Mouse (Mus musculus): ENCODE data around the gene Itga11.

Gene Itga11

DNA sequence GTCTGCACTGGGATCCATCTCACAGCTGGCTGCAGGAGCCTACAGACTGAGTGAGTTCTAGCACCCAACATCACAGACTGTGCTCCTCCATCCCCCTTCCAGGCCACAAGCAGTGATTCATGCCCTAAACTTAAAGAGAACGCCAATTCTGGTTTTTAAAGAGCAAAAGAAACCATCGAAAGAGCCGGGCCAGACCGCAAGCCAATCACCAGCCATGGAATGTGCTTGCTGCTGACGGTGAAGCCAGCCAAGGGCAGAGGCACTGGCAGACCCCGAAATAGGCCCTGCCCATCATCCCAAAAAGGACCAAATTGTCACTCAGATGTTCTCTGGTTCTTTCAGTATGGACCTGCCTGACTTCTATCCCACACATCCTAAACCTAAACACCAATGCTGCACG is 6.7 kb downstream of the Itga11 start:
- no peak for DNase-seq (ENCODE audit: low spot score in 2 of 2)

DNA sequence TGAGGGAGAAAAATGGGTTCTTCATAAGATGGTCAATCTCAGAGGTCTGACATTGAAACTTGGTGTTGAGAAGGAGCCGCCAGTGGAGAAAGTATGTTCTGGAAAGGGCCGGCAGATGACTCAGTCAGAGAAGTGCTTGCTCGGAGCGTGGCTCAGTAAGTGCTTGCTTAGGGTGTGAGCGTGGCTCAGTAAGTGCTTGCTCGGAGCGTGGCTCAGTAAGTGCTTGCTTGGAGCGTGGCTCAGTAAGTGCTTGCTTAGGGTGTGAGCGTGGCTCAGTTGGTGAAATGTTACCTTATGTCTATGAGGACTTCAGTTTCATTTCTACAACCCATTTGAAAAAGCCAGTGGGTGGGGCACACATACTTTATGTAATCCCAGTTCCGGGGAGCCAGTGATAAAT is 12.1 kb downstream of the Itga11 start:
- DNase-seq (ENCODE audit: low spot score in 2 of 2) = no peak

DNA sequence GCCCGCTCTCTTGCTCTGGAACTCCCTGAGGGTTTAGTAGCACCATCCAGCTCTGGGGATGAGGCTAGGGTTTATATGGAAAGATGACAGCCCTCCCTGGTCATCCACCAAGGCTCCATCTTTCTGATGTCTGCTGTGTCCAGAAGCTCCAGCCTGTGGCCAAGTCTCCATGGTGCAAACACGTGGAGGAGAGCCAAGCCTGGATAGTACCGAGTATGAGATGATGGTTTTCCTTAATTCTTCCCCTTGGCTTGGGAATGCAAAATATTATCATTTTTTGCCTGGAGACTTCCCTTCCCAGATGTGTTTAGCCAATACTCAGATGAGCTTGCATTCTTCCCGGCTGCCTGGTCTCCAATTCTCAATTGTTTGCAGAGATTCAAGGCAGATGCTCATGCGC is 16.4 kb downstream of the Itga11 start:
- no peak for DNase-seq (ENCODE audit: low spot score in 2 of 2)

DNA sequence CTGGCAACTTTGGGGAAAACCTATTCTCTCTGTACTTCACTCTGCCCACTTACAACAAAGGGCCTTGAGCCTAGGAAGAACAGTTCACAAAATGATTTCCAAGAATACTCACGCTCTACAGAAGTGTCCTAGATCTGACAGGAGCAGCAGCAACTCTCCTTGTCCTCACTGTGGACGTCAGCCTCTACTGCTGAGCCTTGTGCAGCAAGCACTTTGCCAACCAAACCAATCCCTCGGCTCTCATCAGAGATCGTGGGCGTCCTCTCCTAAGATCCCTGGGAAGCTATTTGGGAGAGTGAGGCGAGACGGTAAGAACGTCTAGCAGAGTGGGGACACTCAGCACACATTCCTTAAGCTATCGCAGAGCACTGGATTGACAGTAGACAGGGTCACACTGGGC is 17.6 kb downstream of the Itga11 start:
- DNase-seq (ENCODE audit: low spot score in 2 of 2) = no peak

DNA sequence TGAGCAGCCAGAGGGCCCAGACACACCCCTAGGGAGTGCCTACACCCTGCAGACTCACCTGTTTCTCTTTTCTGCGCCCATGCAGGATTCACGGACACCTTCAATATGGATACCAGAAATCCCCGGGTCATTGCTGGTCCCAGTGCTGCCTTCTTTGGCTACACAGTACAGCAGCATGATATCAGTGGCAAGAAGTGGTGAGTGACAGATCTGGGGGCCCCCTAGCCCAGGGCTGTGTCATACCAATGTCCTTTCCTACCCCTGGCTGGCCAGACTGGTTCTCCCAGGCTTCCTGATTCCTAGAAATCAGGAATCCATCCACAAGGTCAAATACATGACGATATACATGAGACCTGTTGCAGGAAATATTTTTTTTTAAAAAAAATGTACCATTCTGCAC is 19.2 kb downstream of the Itga11 start:
- no peak for DNase-seq (ENCODE audit: low spot score in 2 of 2)

DNA sequence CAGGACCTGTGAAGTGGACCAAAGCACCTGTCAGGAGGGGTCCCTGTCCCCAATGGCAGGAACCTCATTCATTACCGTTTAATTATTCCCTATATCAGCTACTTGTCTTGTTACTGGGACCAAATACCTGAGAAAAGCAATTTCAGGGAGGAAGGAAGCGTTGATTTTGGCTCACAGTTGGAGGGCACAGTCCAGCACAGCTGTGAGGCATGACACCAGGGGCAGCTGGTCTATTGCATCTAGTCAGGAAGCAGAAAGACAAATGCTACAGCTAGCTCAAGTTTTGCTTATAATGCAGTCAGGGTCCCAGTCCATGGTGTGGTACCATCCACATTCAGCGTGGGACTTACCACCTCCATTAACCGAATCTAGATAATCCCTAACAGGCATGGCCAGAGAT is 29.6 kb downstream of the Itga11 start:
- DNase-seq (ENCODE audit: low spot score in 2 of 2) = no peak

DNA sequence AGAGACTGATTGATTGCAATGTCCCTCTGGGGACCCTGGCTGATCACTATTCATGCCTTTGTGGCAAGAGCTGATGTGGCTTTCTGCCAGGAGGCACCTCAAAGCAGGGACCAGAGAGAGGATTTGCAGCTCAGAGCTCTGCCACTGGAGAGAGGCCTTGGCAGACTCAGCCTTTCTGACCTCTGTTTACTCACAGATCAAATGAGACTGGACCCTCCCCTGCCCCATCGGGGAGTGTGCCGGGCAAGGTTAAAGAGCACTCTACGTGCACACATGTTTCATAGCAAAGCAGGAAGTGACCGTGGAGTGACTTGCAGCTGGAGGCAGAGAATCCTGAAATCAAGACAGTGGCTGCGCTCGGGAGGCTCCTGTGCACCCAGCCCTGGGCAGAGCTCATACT is 30.2 kb downstream of the Itga11 start:
- DNase-seq (ENCODE audit: low spot score in 2 of 2) = no peak

DNA sequence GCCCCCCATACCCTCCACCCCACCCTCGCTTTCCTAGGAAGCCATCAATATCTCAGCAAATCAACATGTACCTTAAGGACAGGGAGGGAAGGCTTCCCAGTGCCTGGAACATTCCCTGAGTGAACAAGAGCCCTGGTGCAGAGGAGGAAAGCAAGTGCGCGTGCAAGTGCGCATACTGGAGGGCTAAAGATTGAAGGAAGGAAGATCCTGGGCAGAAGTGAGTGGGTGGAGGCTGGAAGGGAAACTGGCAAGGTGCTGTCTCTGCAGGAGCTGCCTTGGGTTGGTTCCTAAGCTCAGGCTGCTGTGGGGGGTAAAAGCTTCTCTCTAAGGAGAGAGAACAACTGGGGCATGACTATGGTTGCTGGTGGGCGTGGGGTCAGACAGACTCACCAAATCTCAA is 32.4 kb downstream of the Itga11 start:
- no peak for DNase-seq (ENCODE audit: low spot score in 2 of 2)

DNA sequence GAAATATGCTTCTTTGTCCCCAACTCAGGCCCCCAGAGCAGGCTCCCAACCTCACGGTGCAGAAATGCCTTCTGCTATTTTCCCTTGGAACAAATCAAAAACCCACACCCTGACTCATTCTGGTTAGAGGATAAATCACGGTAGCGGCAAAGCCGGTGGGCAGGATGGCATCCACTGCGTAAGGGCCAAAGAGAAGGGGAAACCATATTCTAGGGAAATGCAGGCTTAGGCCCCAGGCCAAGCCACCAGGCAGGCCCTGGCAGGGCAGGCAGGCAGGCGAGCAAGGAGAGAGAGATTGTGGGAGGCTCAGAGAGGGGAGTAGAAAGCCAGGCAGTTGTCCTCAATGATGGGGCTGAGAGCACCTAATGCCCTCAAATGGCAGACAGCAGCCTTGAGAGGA is 34.7 kb downstream of the Itga11 start:
- no peak for DNase-seq (ENCODE audit: low spot score in 2 of 2)

DNA sequence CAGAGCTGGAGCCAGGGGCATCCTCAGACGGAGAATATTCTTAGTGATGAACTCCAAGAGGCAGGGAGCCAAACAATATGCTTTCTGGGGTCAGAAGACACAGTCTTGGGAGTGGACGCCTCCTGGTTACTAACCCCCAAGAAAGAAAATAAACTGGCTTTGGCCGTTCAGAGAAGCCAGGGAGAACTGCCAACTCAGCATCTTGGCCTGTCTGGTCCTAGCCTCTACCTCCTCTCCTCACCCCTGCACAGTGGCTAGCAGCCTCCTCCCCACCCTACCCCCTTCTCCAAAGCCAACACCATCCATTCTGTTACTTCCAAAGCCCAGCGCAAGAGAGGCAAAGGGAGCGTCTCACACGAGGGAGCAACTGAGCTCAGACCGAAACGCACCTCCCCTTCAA is 35.4 kb downstream of the Itga11 start:
- no peak for DNase-seq (ENCODE audit: low spot score in 2 of 2)

DNA sequence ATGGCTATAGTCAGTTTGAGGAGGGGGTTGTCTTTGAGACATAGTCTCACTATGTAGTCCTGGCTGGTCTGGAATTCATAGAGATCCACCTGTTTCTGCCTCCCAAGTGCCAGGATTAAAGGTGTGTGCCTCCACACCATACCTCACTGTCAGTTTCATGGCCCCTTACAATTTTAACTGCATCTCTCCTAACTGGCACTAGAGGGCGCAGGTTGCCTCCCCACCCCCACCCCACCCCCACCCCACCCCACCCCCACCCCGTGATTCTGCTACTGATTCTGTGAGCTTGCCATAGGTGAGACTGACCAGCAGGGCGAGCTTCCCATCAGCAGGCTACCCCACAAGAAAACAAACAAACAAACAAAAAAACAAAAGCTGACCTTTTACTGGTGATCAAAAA is 36.7 kb downstream of the Itga11 start:
- no peak for DNase-seq (ENCODE audit: low spot score in 2 of 2)

DNA sequence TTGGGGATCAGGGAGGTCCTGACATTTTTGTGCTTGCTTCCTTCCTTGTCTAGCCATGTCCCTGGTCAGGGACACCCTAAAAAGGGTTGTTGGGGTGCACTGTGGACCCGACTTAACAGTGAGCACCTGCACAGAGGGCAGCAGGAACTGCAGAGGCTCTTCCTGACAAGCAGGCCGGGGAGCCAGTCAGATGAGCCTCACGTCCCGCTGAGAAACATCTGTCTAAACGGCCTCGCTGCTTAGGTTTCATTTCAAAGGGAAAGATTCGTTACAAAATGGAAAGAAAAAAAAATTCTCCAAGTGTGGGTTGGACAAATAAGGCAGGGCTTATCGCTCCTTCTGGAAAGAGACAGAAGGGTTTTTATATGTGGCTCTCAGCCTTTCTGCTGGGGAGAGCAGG is 40.4 kb downstream of the Itga11 start:
- DNase-seq (ENCODE audit: low spot score in 2 of 2) = no peak

DNA sequence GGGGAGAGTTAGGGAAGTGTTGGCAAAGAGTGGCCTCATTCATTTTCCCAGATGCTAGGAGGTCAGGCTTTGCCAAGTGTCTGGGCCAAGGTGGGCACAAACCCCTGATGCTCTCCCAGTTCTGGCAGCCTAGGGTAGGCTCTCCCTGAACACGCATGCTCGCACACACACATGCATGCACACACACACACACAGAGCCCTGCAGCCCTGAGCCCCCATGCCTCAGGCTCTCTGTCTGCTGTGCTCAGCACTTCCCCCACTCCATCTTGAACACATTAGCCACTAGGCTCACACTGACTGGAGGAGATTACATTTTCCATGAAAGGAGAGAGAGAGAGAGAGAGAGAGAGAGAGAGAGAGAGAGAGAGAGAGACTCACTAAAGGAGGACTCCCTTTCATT is 44.2 kb downstream of the Itga11 start:
- DNase-seq (ENCODE audit: low spot score in 2 of 2) = no peak

DNA sequence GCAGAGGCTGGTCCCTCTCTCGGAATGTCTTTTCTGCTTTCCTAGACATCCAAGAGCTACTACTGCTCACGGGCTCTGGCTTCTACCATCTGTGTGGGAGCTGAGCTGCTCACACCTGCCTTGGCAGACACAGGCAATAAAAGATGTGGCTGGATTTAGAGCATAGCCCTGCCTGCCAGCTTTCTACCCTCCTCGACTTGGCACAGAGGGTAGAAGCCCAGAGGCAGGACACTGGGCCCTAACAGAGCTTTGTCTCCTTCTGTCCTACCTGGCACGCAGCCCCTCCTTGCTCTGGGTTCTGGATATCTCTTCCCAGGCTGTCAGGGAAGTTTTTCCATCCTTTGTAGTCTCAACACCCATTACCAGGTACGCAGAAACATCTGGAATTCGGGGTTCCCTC is 45.1 kb downstream of the Itga11 start:
- no peak for DNase-seq (ENCODE audit: low spot score in 2 of 2)

DNA sequence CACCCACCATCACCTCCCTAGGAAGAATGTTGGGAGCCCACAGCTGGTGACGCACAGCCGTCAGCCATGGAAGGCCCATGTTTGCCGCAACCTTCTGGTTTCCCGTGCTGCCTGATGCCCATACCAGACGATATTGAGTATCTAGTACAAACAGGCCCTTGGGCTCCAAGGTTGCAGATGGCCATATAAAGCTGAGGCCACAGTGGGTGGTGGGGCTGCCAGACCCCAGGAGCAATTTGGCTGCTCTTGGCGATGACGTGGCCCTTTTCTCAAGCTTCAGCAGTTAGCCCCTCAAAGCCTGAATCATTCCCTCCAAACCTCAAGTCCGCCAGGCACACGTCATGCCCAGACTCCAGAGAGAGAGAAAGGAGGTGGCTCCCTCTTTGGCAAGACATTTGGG is 46.5 kb downstream of the Itga11 start:
- DNase-seq (ENCODE audit: low spot score in 2 of 2) = no peak

DNA sequence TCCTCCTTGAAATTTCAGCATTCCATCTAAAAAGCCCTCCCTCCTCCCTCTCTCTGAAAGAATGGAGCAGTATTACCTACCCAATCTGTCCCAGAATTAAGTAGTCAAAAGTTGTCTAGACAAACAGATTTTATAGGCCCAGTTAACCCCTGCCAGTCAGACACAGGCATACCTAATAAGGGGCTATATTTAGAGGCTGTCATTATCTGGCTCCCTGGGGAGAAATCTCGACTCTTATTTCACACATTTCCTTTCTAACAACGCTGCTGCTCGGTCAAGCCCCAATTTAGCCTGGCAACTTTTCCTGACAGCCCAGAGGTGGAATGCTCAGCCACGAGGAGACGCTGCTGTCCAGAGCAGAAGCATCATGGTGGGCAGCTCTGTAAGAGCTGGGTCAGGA is 47.6 kb downstream of the Itga11 start:
- no peak for DNase-seq (ENCODE audit: low spot score in 2 of 2)

DNA sequence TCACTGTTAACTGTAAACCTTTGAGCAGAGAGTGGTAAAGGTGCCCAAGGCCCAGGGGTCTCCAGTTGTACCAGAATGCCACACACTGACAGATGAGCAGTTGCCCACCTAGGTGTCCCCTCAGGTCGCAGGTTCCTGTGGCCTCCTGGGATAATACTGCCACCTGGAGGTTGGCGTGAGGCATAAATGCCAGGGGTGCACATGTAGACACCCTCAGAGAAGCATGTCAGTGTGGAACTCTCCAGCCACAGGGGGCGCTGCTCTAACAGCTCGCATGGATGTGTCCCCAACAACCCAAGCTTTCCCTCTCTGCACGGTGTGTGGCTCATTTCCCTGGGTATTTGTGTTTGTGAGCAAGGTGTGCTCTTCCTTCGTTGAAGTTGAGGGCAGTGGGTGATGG is 48.8 kb downstream of the Itga11 start:
- DNase-seq (ENCODE audit: low spot score in 2 of 2) = no peak

DNA sequence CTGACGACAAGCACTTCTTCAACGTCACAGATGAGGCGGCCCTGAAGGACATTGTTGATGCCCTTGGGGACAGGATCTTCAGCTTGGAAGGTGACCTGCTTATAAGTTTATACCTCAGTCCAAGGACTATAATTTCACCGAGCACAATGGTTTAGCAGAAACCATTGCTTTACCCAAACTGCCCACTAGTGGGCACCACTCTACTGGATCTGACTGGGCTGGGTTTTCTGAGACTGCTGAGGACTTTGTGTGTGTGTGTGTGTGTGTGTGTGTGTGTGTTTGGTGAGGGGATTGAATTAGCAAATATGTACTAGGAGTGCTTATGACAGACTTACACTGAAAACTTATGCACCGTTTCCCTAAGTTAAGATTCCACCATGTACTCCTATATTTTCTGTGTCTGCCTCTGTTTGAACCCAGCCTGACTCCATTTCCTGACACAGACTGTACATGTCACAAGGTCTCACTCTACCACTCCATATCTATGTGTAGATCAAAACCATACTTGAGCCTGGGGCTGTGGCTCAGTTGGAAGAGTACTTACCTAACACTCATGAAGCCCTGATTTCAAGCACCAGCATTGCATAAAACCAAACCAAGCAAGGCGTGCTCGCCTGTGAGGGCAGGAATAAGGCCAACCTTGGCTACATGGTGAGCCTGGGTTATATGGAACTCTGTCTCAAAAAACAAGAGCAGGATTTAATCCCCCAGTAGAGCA is 67.1 kb downstream of the Itga11 start:
- DNase-seq (ENCODE audit: low spot score in 2 of 2) = peak in 1 of 2 experiments; percentile 29

DNA sequence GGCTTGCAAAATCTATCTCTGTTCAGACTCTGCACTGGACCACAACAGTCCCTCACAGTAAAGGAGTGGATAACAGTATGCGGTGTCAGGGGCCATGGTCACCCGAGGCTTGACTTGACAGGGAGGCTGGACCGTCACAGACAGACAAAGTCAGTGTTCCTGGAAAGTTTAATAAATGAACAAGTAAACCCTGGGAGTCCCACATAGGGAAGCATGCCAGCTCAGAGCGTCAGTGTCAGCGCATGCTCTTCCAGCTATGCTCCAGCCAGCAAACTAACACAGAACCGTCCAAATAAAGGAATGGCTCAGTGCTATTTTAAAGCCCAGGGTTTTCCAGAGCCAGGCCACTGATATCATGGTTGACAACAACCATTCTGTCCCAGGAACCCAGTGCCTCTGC is 69.0 kb downstream of the Itga11 start:
- DNase-seq (ENCODE audit: low spot score in 2 of 2) = no peak

DNA sequence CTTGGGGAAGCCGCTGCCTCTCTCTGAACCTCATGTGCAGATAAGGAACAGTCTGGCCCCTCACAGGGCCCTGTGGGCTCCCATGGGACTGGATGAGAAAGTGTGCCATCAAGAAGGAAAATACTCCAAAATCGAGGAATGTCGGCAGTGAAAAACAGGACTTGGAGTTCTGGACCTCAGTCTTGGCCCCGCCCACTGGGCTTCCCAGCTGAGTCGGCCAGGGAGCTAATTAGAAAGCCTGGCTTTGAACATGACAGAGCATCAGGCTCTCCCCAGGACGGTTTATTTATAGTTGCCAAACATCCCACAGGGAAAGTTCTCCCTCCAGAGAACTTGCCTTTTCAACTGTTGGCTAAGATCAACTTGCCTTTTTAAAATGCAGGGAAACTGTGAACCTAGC is 72.0 kb downstream of the Itga11 start:
- no peak for DNase-seq (ENCODE audit: low spot score in 2 of 2)

DNA sequence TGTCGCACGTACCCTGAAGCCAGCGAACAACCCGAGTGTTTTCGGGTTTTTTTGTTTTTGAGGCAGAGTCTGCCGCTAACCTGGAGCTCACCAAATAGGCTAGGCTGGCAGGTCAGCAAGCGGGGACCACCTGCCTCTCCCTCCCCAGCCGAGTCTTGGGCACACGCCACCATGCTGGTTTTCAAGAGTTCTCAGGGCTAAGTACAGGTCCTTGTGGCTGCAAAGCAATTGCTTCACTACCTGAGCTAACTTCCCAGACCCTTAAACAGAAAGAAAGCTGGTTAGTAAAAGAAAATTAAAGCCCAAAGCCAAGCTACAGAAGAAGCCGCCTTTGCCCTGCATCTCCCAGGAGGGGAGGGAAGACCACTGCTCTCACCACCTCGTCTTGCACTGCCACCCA is 72.8 kb downstream of the Itga11 start:
- DNase-seq (ENCODE audit: low spot score in 2 of 2) = no peak

DNA sequence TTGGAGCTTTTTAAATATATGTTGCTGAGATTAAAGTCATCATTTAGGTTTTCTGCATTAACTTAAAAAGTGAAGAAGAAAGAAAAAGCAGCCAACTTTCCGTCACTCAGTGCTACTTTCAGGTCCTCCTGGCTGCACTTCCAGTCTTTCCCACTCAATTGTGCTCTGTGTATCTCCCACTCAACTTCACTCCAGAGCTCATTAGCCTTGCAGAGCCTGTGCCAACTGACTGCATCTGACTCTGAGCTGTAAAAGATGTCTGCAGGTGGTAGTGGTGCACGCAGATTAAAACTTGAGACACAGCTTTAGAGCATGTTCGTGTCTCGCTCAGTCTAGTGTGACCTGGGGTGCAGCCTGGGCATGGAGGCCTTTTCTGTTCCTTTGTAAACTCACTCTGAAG is 80.7 kb downstream of the Itga11 start:
- no peak for DNase-seq (ENCODE audit: low spot score in 2 of 2)

DNA sequence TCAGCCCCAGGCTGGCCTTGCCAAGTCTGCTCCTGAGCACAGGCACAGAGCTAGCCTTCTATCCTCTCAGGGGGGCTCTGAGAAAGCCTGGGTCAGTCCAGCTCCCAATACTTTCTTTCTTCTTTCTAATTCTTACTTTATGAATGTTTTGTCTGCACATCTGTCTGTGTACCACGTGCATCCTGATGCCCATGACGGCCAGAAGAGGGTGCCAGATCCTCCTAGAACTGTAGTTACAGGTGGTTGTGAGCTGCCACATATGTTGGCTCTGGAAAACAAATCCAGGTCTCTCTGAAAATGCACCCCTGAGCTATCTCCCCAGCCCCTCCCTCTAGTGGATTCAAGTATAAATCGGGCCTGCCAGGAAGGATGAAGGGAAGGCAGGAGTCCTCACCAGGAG is 82.0 kb downstream of the Itga11 start:
- no peak for DNase-seq (ENCODE audit: low spot score in 2 of 2)

DNA sequence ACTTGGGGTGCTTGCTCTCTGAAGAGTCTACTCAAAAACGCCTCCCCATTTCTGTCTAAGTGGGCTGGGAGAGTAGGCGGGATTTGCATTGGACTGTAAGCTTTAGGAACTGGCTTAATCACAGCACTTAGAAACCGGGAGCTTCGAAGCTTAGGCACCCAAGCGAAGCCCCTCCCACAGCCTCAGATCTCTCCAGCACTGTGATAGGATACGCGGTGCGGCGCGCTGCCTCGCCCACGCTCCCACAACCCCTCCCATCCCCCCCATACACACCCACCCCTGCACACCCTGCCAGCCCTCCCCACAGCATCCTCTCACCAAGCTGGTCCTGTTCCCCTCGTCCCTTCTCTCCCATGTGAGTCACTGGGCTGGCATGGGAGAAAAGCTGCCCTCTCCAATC is 85.9 kb downstream of the Itga11 start:
- no peak for DNase-seq (ENCODE audit: low spot score in 2 of 2)
